Mouse (Mus musculus): Measurements from ENCODE around the gene Tuft1. TPM values are rescaled to one million over a fixed set of nuclear protein-coding genes. Genes with fewer than 3 reads are reported as not detected.
"Not testable (repeated sequence)": the region's sequence is repeated elsewhere in the genome, so short reads cannot be mapped to it uniquely, and the experiment has no call there.

Tuft1 gene
- polyA plus RNA-seq, 1 experiment from 2014 or later, result 17.0 TPM

DNA sequence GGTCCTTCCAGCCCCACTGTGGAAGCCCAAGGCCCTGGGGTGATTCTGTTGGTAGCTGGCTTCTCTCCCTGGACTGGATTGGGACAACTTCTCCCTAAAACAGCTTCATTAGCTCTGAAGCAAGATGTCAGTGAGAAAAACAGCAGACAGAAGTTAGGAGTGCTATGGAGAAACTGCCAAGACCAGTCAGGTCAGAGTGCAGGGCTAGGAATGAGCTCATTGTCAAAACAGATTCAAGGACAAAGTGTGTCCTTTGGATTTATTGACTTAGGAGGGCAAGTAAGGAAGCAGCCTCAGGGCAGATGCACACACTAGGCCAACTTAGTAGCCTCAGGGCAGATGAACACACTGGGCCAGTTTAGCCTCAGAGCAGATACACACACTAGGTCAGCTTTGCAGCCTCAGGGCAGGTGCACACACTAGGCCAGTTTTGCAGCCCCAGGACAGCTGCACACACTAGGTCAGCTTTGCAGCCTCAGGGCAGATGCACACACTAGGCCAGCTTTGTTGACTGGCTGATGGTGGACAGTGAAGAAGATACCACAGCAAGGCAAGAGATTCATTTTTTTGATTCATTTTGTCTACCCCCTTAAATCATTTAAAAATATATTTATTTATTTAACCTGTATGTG, 32.1 kb upstream of the Tuft1 start:
- no peak for ATAC-seq (ENCODE audit: insufficient read depth, low FRiP score)
- H3K4me2 ChIP-seq (ENCODE audit: low read depth, low read length), result no peak overlapping the region

DNA sequence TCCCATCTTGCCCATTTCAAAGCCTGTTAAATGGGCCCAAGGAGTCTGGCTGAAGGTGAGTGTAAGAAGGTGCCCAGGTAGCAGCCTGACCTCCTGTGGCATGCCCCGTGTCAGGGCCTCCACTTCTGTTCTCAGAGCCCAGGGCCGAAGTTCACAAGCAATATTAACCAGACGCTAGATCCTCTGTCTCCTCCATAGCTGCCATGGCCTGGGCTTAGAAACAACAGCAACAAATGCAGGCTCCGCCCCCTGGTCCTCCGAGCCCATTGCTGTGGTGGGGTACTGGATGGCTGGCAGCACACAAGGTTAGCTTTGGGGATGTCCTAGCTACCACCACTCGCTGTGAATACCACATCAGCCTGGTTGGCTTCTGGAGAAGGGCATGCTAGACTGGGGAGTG, 31.5 kb upstream of the Tuft1 start:
- not testable (repeated sequence) for H3K9ac ChIP-seq (ENCODE audit: low read length); H3K36me3 ChIP-seq (ENCODE audit: control insufficient read depth, insufficient read depth, low read length); H3K27ac ChIP-seq (ENCODE audit: low read length); H3K9me3 ChIP-seq (replicated peaks; ENCODE audit: control insufficient read depth, low read length); H3K4me2 ChIP-seq (ENCODE audit: low read depth, low read length); H3K4me3 ChIP-seq (replicated peaks; ENCODE audit: low read length); H3K27me3 ChIP-seq (ENCODE audit: control insufficient read depth, insufficient read depth, low read length); ATAC-seq (ENCODE audit: insufficient read depth, low FRiP score); H3K4me1 ChIP-seq (ENCODE audit: control insufficient read depth, insufficient read depth, low read length)
- 62% methylated on average over 6 of the region's 6 CpGs for WGBS

More for the DNA sequence above, 32.1 kb upstream of the Tuft1 start:
- Histone ChIP-seq H3K9me3 (replicated peaks; ENCODE audit: control insufficient read depth, low read length) (no peaks in the 10 kb centered on the region), H3K9ac (ENCODE audit: low read length) (no peak overlapping the region), H3K27ac (ENCODE audit: low read length) (no peak overlapping the region), H3K27me3 (ENCODE audit: control insufficient read depth, insufficient read depth, low read length) (no peaks in the 10 kb centered on the region), H3K4me3 (replicated peaks; ENCODE audit: low read length) (no peak overlapping the region), H3K36me3 (ENCODE audit: control insufficient read depth, insufficient read depth, low read length) (no peaks in the 10 kb centered on the region), H3K4me1 (ENCODE audit: control insufficient read depth, insufficient read depth, low read length) (0 out of 2 replicates have a peak, but pooled peaks cover 6% of the 10 kb centered on the region)

DNA sequence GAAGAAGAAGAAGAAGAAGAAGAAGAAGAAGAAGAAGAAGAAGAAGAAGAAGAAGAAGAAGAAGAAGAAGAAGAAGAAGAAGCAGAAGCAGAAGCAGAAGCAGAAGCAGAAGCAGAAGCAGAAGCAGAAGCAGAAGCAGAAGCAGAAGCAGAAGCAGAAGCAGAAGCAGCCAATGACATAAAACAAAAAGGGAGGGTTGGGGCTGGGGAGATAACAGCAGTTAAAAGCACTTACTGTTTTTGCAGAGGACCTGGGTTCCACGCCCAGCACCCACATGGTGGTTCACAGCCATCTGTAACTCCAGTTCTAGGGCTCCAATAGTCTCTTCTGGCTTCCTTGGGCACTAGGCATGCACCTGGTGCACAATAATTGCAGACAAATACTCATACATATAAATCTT, 30.5 kb upstream of the Tuft1 start:
- H3K9me3 ChIP-seq (replicated peaks; ENCODE audit: control insufficient read depth, low read length); H3K27ac ChIP-seq (ENCODE audit: low read length); H3K9ac ChIP-seq (ENCODE audit: low read length); H3K36me3 ChIP-seq (ENCODE audit: control insufficient read depth, insufficient read depth, low read length); H3K4me2 ChIP-seq (ENCODE audit: low read depth, low read length); ATAC-seq (ENCODE audit: insufficient read depth, low FRiP score); H3K4me3 ChIP-seq (replicated peaks; ENCODE audit: low read length); H3K27me3 ChIP-seq (ENCODE audit: control insufficient read depth, insufficient read depth, low read length); H3K4me1 ChIP-seq (ENCODE audit: control insufficient read depth, insufficient read depth, low read length): not testable (repeated sequence)
- 83% methylated on average over 1 of the region's 1 CpGs for WGBS

DNA sequence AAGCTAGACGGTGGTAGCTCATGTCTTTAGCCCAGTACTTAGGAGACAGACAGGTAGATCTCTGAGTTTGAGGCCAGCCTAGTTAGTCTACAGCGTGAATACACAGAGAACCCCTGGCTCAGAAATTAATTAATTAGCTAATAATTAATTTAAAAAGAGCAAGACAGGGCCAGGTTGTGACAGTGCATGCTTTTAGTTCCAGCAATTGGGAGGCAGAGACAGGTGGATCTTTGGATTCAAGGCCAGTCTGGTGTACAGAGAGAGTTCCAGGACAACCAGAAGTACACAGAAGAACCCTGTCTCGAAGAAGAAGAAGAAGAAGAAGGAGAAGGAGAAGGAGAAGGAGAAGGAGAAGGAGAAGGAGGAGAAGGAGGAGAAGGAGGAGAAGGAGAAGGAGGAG, 30.0 kb upstream of the Tuft1 start:
- WGBS, result 68% methylated on average over 2 of the region's 3 CpGs

DNA sequence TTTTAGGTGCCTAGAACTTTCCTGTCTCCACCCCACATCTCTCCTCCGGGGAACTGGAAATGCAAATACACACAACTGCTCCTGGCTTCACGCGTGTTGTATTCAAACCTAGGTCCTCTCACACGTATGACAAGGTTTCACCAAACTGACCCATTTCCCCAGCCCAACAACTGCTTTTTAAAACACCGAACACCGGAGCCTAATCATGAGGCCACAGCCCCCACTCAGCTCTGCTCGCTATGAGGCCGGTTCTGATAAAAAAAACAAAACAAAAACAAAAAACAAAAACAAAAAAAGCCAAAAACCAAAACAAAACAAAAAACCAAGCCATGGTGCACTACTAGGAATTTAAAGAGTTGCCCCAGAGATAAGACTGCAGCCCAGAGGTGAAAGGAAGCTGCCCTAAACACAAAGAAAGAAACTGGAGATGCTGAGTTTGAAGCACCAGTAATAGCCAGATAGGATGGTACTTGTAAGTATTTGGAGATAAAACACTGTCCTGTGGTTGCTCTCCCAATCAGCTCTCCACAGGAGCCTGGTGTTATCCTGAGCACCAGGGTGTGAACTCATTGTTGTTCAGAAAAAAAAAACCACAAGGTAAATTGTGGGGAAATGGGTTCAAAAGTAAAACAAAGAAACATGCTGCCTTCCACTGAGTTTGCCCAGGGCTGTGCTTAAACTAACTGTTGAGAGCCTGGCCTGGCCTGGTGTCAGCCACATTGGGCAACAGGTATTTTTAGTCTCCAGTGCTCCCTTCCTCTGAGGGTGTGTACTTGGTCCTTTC, 27.5 kb upstream of the Tuft1 start:
- not testable (repeated sequence) for H3K4me1 ChIP-seq (ENCODE audit: control insufficient read depth, insufficient read depth, low read length); H3K9me3 ChIP-seq (replicated peaks; ENCODE audit: control insufficient read depth, low read length); H3K36me3 ChIP-seq (ENCODE audit: control insufficient read depth, insufficient read depth, low read length); ATAC-seq (ENCODE audit: insufficient read depth, low FRiP score); H3K27me3 ChIP-seq (ENCODE audit: control insufficient read depth, insufficient read depth, low read length); H3K27ac ChIP-seq (ENCODE audit: low read length); H3K9ac ChIP-seq (ENCODE audit: low read length); H3K4me2 ChIP-seq (ENCODE audit: low read depth, low read length); H3K4me3 ChIP-seq (replicated peaks; ENCODE audit: low read length)
- WGBS, result 84% methylated on average over 8 of the region's 8 CpGs

More for the DNA sequence above, 30.0 kb upstream of the Tuft1 start:
- not testable (repeated sequence) for H3K27me3 ChIP-seq (ENCODE audit: control insufficient read depth, insufficient read depth, low read length); H3K9ac ChIP-seq (ENCODE audit: low read length); H3K9me3 ChIP-seq (replicated peaks; ENCODE audit: control insufficient read depth, low read length); H3K4me1 ChIP-seq (ENCODE audit: control insufficient read depth, insufficient read depth, low read length); H3K4me2 ChIP-seq (ENCODE audit: low read depth, low read length); H3K27ac ChIP-seq (ENCODE audit: low read length); ATAC-seq (ENCODE audit: insufficient read depth, low FRiP score); H3K36me3 ChIP-seq (ENCODE audit: control insufficient read depth, insufficient read depth, low read length); H3K4me3 ChIP-seq (replicated peaks; ENCODE audit: low read length)

DNA sequence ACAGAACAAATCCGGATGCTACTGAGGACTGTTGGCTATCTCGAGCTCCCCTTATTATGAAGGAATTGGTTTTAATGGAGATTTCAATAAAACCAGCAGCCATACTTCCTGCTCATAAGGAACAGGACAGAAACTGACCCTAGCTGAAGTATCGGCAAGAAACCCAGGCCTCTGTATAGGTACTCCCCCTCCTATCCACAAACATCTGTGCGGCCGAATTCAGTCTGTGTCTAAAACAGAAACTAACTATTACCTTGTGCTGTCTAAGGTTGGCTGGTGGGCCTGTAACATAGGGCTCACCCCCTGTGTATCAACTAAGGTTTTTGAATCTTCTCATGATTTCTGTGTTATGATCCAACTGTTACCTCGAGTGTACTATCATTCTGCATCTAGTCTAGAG, 25.0 kb upstream of the Tuft1 start:
- H3K36me3 ChIP-seq (ENCODE audit: control insufficient read depth, insufficient read depth, low read length), result no peaks in the 10 kb centered on the region
- H3K27me3 ChIP-seq (ENCODE audit: control insufficient read depth, insufficient read depth, low read length), result no peaks in the 10 kb centered on the region
- H3K4me3 ChIP-seq (replicated peaks; ENCODE audit: low read length), result no peak overlapping the region
- no peak overlapping the region for H3K9ac ChIP-seq (ENCODE audit: low read length)
- H3K4me2 ChIP-seq (ENCODE audit: low read depth, low read length), result no peak overlapping the region
- no peak overlapping the region for H3K27ac ChIP-seq (ENCODE audit: low read length)
- H3K9me3 ChIP-seq (replicated peaks; ENCODE audit: control insufficient read depth, low read length), result no peaks in the 10 kb centered on the region
- WGBS, result 77% methylated on average over 6 of the region's 6 CpGs
- ATAC-seq (ENCODE audit: insufficient read depth, low FRiP score), result no peak
- 0 out of 2 replicates have a peak, but pooled peaks cover 3% of the 10 kb centered on the region for H3K4me1 ChIP-seq (ENCODE audit: control insufficient read depth, insufficient read depth, low read length)

DNA sequence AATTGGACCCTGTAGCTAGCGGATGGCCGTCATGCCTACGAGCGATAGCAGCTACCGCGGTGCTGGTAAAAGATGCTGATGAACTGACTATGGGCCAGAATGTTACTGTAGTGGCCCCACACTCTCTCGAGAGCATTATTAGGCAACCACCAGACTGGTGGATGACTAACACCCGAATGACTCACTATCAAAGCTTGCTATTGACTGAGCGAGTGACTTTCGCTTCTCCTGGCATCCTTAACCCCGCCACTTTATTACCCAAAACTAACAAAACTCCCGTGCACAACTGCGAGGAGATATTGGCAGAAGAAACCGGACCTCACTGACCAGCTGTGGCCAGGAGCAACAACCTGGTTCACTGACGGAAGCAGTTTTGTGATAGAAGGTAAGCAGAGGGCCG, 22.1 kb upstream of the Tuft1 start:
- no peak overlapping the region for H3K9ac ChIP-seq (ENCODE audit: low read length)
- peak; percentile 47; the same call in 1 of the 2 replicates for ATAC-seq (ENCODE audit: insufficient read depth, low FRiP score)
- no peaks in the 10 kb centered on the region for H3K9me3 ChIP-seq (replicated peaks; ENCODE audit: control insufficient read depth, low read length)
- 0 out of 2 replicates have a peak, but pooled peaks cover 3% of the 10 kb centered on the region for H3K4me1 ChIP-seq (ENCODE audit: control insufficient read depth, insufficient read depth, low read length)
- no peak overlapping the region for H3K4me2 ChIP-seq (ENCODE audit: low read depth, low read length)
- H3K36me3 ChIP-seq (ENCODE audit: control insufficient read depth, insufficient read depth, low read length), result no peaks in the 10 kb centered on the region
- no peak overlapping the region for H3K27ac ChIP-seq (ENCODE audit: low read length)
- no peak overlapping the region for H3K4me3 ChIP-seq (replicated peaks; ENCODE audit: low read length)
- 75% methylated on average over 16 of the region's 16 CpGs for WGBS
- no peaks in the 10 kb centered on the region for H3K27me3 ChIP-seq (ENCODE audit: control insufficient read depth, insufficient read depth, low read length)

DNA sequence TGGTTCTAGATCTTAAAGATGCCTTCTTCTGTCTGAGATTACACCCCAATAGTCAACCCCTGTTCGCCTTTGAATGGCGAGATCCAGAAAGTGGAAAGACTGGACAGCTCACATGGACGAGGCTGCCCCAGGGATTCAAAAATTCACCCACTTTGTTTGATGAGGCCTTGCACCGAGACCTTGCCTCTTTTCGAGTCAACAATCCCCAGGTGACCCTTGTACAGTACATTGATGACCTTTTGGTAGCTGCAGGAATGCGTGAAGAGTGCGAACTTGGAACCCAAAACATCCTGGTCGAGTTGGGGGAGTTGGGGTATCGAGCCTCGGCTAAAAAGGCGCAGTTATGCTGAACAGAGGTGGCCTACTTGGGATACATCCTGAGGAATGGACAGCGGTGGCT, 21.4 kb upstream of the Tuft1 start:
- H3K27ac ChIP-seq (ENCODE audit: low read length), result peak overlapping the region; percentile 21; the same call in 1 of the 2 replicates
- H3K9ac ChIP-seq (ENCODE audit: low read length); H3K4me1 ChIP-seq (ENCODE audit: control insufficient read depth, insufficient read depth, low read length); ATAC-seq (ENCODE audit: insufficient read depth, low FRiP score); H3K9me3 ChIP-seq (replicated peaks; ENCODE audit: control insufficient read depth, low read length); H3K27me3 ChIP-seq (ENCODE audit: control insufficient read depth, insufficient read depth, low read length); H3K36me3 ChIP-seq (ENCODE audit: control insufficient read depth, insufficient read depth, low read length); H3K4me3 ChIP-seq (replicated peaks; ENCODE audit: low read length); H3K4me2 ChIP-seq (ENCODE audit: low read depth, low read length): not testable (repeated sequence)
- 83% methylated on average over 12 of the region's 12 CpGs for WGBS

DNA sequence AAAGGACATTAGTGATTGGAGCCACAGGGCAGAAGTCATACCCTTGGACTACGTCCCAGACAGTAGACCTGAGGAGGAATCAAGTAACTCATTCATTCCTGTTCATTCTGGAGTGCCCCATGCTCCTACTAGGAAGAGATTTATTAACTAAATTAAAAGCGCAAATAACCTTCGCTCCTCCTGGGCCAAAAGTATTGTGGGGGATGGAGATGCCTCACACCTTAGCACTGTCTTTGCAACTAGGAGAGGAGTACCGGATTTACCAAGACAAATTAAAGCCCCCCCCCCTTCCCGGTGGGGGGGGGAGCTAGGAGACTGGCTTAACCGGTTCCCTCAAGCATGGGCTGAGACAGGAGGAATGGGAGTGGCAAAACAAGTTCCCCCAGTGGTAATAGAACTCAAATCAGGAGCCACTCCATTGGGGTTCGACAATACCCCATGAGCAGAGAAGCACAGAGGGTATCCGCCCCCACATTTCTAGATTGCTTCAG, 20.7 kb upstream of the Tuft1 start:
- Histone ChIP-seq H3K4me1 (ENCODE audit: control insufficient read depth, insufficient read depth, low read length) (0 out of 2 replicates have a peak, but pooled peaks cover 3% of the 10 kb centered on the region), H3K27ac (ENCODE audit: low read length) (peak overlapping the region; percentile 21; the same call in 1 of the 2 replicates), H3K4me3 (replicated peaks; ENCODE audit: low read length) (no peak overlapping the region), H3K36me3 (ENCODE audit: control insufficient read depth, insufficient read depth, low read length) (no peaks in the 10 kb centered on the region), H3K4me2 (ENCODE audit: low read depth, low read length) (no peak overlapping the region), H3K27me3 (ENCODE audit: control insufficient read depth, insufficient read depth, low read length) (no peaks in the 10 kb centered on the region), H3K9me3 (replicated peaks; ENCODE audit: control insufficient read depth, low read length) (no peaks in the 10 kb centered on the region), H3K9ac (ENCODE audit: low read length) (no peak overlapping the region)
- ATAC-seq (ENCODE audit: insufficient read depth, low FRiP score), result peak; percentile 54; the same call in 1 of the 2 replicates
- 65% methylated on average over 8 of the region's 8 CpGs for WGBS
